ENCODE assay signal across 8 mouse cellular contexts in the genomic region with DNA sequence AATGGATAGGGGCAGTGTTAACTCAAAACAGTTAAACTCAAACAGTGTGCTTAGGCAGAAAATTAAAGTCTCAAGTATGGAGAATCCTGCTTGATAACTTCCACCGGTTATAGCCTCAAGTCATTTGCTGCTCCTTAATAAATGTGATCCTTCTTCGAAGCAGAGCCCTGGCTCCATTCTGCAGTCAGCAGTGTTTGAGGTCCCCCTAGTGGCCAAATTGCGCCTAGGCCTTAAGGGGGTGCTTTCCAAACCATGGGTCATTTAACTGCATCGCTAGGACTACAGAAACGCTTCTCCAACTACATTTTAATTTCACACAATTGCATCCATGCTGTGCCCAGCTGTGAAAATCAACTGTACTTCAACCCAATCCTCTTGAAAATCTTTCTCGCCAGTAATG. TPM values are rescaled to one million over a fixed set of nuclear protein-coding genes. Genes with fewer than 3 reads are reported as not detected.
DNase-seq lines count a peak whose midpoint lies in the region; ATAC-seq lines count a peak whose summit lies in the region.

No protein-coding gene starts in this region.

- WGBS in heart, embryonic 11.5 days (ENCODE audit: insufficient replicate concordance): 9% methylated on average over 6 of the region's 6 CpGs
- 6% methylated on average over 6 of the region's 6 CpGs for WGBS in limb, embryonic 10.5 days
- 4% methylated on average over 6 of the region's 6 CpGs for WGBS in midbrain, embryonic 15.5 days

- H3K4me2 ChIP-seq in heart, embryonic 11.5 days: no peak overlapping the region
- no peak overlapping the region for H3K4me2 ChIP-seq in midbrain, embryonic 15.5 days

- peak; percentile 61 to 88 for DNase-seq in heart, adult 18-20 months
- DNase-seq in embryo, embryonic 10.5 days (ENCODE audit: low spot score): peak; percentile 94
- DNase-seq in gastrocnemius, postnatal 4 days (ENCODE audit: low spot score in 2 of 2): peak; percentile 66 to 78
- peak; percentile 86 for DNase-seq in kidney, adult 9 months
- peak; percentile 89 for DNase-seq in limb, embryonic 10.5 days (ENCODE audit: low spot score)
- peak; percentile 37 to 79 for DNase-seq in spleen, postnatal 4 days (ENCODE audit: low spot score in 2 of 2)

- H3K27ac ChIP-seq in heart, embryonic 11.5 days (ENCODE audit: low read depth, low read length): no peak overlapping the region
- no peak overlapping the region for H3K27ac ChIP-seq in limb, embryonic 10.5 days
- H3K27ac ChIP-seq in midbrain, embryonic 15.5 days: no peak overlapping the region

- H3K4me1 ChIP-seq in heart, embryonic 11.5 days (ENCODE audit: control insufficient read depth, insufficient read depth, low read length): no peaks in the 10 kb centered on the region
- H3K4me1 ChIP-seq in limb, embryonic 10.5 days: peaks cover 51% of the 10 kb centered on the region
- H3K4me1 ChIP-seq in midbrain, embryonic 15.5 days: peaks cover 8% of the 10 kb centered on the region; the same call in 1 of the 2 replicates

- H3K27me3 ChIP-seq in heart, embryonic 11.5 days (ENCODE audit: control insufficient read depth, insufficient read depth, low read length): no peaks in the 10 kb centered on the region
- no peaks in the 10 kb centered on the region for H3K27me3 ChIP-seq in limb, embryonic 10.5 days (ENCODE audit: low read depth, poor library complexity, severe bottlenecking)
- no peaks in the 10 kb centered on the region for H3K27me3 ChIP-seq in midbrain, embryonic 15.5 days (replicated peaks)

- no peak overlapping the region for H3K9ac ChIP-seq in heart, embryonic 11.5 days (ENCODE audit: low read depth, low read length)
- no peak overlapping the region for H3K9ac ChIP-seq in midbrain, embryonic 15.5 days

- H3K9me3 ChIP-seq in heart, embryonic 11.5 days (replicated peaks; ENCODE audit: control insufficient read depth, low read length): no peaks in the 10 kb centered on the region
- no peaks in the 10 kb centered on the region for H3K9me3 ChIP-seq in limb, embryonic 10.5 days (replicated peaks)
- H3K9me3 ChIP-seq in midbrain, embryonic 15.5 days: no peaks in the 10 kb centered on the region

- H3K4me3 ChIP-seq in heart, embryonic 11.5 days (ENCODE audit: low read depth, low read length): no peak overlapping the region
- no peak overlapping the region for H3K4me3 ChIP-seq in limb, embryonic 10.5 days
- no peak overlapping the region for H3K4me3 ChIP-seq in midbrain, embryonic 15.5 days

- ATAC-seq in heart, embryonic 11.5 days (replicated peaks; ENCODE audit: insufficient number of reproducible peaks, low FRiP score, low TSS enrichment): no peak
- peak; percentile 85 for ATAC-seq in midbrain, embryonic 15.5 days (replicated peaks)

- H3K36me3 ChIP-seq in heart, embryonic 11.5 days (ENCODE audit: control insufficient read depth, insufficient read depth, low read length): no peaks in the 10 kb centered on the region
- H3K36me3 ChIP-seq in limb, embryonic 10.5 days: no peaks in the 10 kb centered on the region
- no peaks in the 10 kb centered on the region for H3K36me3 ChIP-seq in midbrain, embryonic 15.5 days (replicated peaks)

RNA-seq across cellular contexts. Expression of gene Rxfp2, which starts 2.4 kb away (rescaled TPM):
- not detected for total RNA-seq in heart, adult 18-20 months (2021)
- 0.37 and 0.62 TPM in 2 replicates for polyA plus RNA-seq in heart, embryonic 11.5 days (2014; fragmentation: Nextera tagmentation; extraction: Ambion mirVana)
- under 1 TPM in 1 of 2 experiments, not detected in 1; 0.13 TPM for total RNA-seq in gastrocnemius, postnatal 4 days (2021)
- 0.89 and 2.1 TPM in 2 replicates for polyA plus RNA-seq in limb, embryonic 10.5 days (2016; fragmentation: Nextera tagmentation; extraction: Ambion mirVana)
- 1.2 and 1.4 TPM in 2 replicates for polyA plus RNA-seq in midbrain, embryonic 15.5 days (2015; fragmentation: Nextera tagmentation; extraction: Ambion mirVana)
